Mouse (Mus musculus) limb, embryonic 15.5 days (tissue): Measurements from ENCODE around the gene Nod2. TPM values are rescaled to one million over a fixed set of nuclear protein-coding genes. Genes with fewer than 3 reads are reported as not detected.

Source experiments
- ATAC-seq: fragments of 200-750 bp; cut with Nextera tagmentation; 2 replicates; pipeline ENCODE4 v1.8.0; 2017; ENCODE audit warnings: low read depth, moderate TSS enrichment; ENCODE audit not compliant: insufficient number of reproducible peaks, low FRiP score, low TSS enrichment
- H3K27ac ChIP-seq: fragments of 300-500 bp; sonication (generic); 2 replicates; pipeline ENCODE4 v1.5.1; 2015; ENCODE audit warnings: moderate library complexity, mild to moderate bottlenecking, inconsistent platforms
- H3K27me3 ChIP-seq: fragments of 300-500 bp; sonication (generic); 2 replicates; pipeline ENCODE4 v1.6.1; 2015; ENCODE audit warnings: inconsistent platforms
- H3K36me3 ChIP-seq: fragments of 300-500 bp; sonication (generic); 2 replicates; pipeline ENCODE4 v1.6.1; 2015; ENCODE audit warnings: inconsistent platforms
- H3K4me1 ChIP-seq: fragments of 300-500 bp; sonication (generic); 2 replicates; pipeline ENCODE4 v1.6.1; 2015; ENCODE audit warnings: inconsistent platforms
- H3K4me2 ChIP-seq: fragments of 300-500 bp; sonication (generic); 2 replicates; pipeline ENCODE4 v1.6.1; 2015; ENCODE audit warnings: mild to moderate bottlenecking, inconsistent platforms
- H3K4me3 ChIP-seq: fragments of 300-500 bp; sonication (generic); 2 replicates; pipeline ENCODE4 v1.5.1; 2015; ENCODE audit warnings: mild to moderate bottlenecking, inconsistent platforms
- H3K9ac ChIP-seq: fragments of 300-500 bp; sonication (generic); 2 replicates; pipeline ENCODE4 v1.6.1; 2015; ENCODE audit warnings: inconsistent platforms
- H3K9me3 ChIP-seq: fragments of 300-500 bp; sonication (generic); 2 replicates; pipeline ENCODE4 v1.6.1; 2016; ENCODE audit warnings: inconsistent platforms
- WGBS: fragments of 180-500 bp; shearing (Covaris S2); methylation state at CpG from one replicate; pipeline ENCODE4 v1.1.7; 2015; 5-methylcytosine and 5-hydroxymethylcytosine counted together
- polyA plus RNA-seq: library from polyadenylated mRNA; unstranded; fragments of >200 nt; fragmentation: Nextera tagmentation; extraction: Ambion mirVana; gene quantifications from 2 replicates; pipeline ENCODE4 v1.2.1, GENCODE M21; 2015

Gene Nod2
- polyA plus RNA-seq, 1 experiment from 2014 or later = 0.23 TPM

- no peak for ATAC-seq
- Histone ChIP-seq H3K9me3 (no peaks in the 10 kb centered on the region), H3K4me1 (no peaks in the 10 kb centered on the region), H3K27me3 (no peaks in the 10 kb centered on the region), H3K9ac (no peak overlapping the region), H3K4me2 (no peak overlapping the region), H3K27ac (no peak overlapping the region), H3K4me3 (no peak overlapping the region), H3K36me3 (no peaks in the 10 kb centered on the region)
- 82% methylated on average over 19 of the region's 19 CpGs for WGBS
Observed at GRCm38 (mm10) chr8:88664947-88665346, 17.8 kb downstream of the Nod2 start.

GRCm38 (mm10) chr8:88666435-88666834 lies 19.3 kb downstream of the Nod2 start:
- no peak for ATAC-seq

GRCm38 (mm10) chr8:88668400-88669086 lies 21.4 kb downstream of the Nod2 start:
- Histone ChIP-seq H3K9ac (no peak overlapping the region), H3K27ac (no peak overlapping the region), H3K4me2 (no peak overlapping the region), H3K4me3 (no peak overlapping the region), H3K36me3 (no peaks in the 10 kb centered on the region), H3K4me1 (no peaks in the 10 kb centered on the region), H3K27me3 (no peaks in the 10 kb centered on the region), H3K9me3 (no peaks in the 10 kb centered on the region)
- WGBS = 70% methylated on average over 14 of the region's 14 CpGs
- ATAC-seq = no peak

More at GRCm38 (mm10) chr8:88666435-88666834, 19.3 kb downstream of the Nod2 start:
- Histone ChIP-seq H3K27me3 (no peaks in the 10 kb centered on the region), H3K4me1 (no peaks in the 10 kb centered on the region), H3K4me2 (no peak overlapping the region), H3K9me3 (no peaks in the 10 kb centered on the region), H3K27ac (no peak overlapping the region), H3K9ac (no peak overlapping the region), H3K4me3 (no peak overlapping the region), H3K36me3 (no peaks in the 10 kb centered on the region)
- WGBS = 47% methylated on average over 1 of the region's 1 CpGs

- 74% methylated on average over 6 of the region's 6 CpGs for WGBS
- no peaks in the 10 kb centered on the region for H3K9me3 ChIP-seq
- H3K27me3 ChIP-seq = no peaks in the 10 kb centered on the region
- H3K9ac ChIP-seq = no peak overlapping the region
- no peak overlapping the region for H3K4me3 ChIP-seq
- no peak overlapping the region for H3K4me2 ChIP-seq
- ATAC-seq = no peak
- no peaks in the 10 kb centered on the region for H3K4me1 ChIP-seq
- no peaks in the 10 kb centered on the region for H3K36me3 ChIP-seq
- H3K27ac ChIP-seq = no peak overlapping the region
Observed at GRCm38 (mm10) chr8:88670782-88671181, 23.7 kb downstream of the Nod2 start.

GRCm38 (mm10) chr8:88671575-88671974 lies 24.5 kb downstream of the Nod2 start:
- 65% methylated on average over 10 of the region's 10 CpGs for WGBS
- H3K36me3 ChIP-seq = no peaks in the 10 kb centered on the region
- no peak overlapping the region for H3K4me2 ChIP-seq
- no peaks in the 10 kb centered on the region for H3K4me1 ChIP-seq
- no peaks in the 10 kb centered on the region for H3K27me3 ChIP-seq
- H3K9ac ChIP-seq = no peak overlapping the region
- no peak overlapping the region for H3K27ac ChIP-seq
- no peak overlapping the region for H3K4me3 ChIP-seq
- no peaks in the 10 kb centered on the region for H3K9me3 ChIP-seq
- ATAC-seq = no peak

GRCm38 (mm10) chr8:88673859-88674258 lies 26.7 kb downstream of the Nod2 start:
- 54% methylated on average over 5 of the region's 5 CpGs for WGBS
- no peak overlapping the region for H3K4me3 ChIP-seq
- no peaks in the 10 kb centered on the region for H3K27me3 ChIP-seq
- no peaks in the 10 kb centered on the region for H3K36me3 ChIP-seq
- no peak overlapping the region for H3K9ac ChIP-seq
- no peaks in the 10 kb centered on the region for H3K4me1 ChIP-seq
- H3K9me3 ChIP-seq = no peaks in the 10 kb centered on the region
- no peak overlapping the region for H3K27ac ChIP-seq
- no peak overlapping the region for H3K4me2 ChIP-seq
- ATAC-seq = no peak

- no peaks in the 10 kb centered on the region for H3K27me3 ChIP-seq
- H3K9me3 ChIP-seq = no peaks in the 10 kb centered on the region
- H3K9ac ChIP-seq = no peak overlapping the region
- H3K4me1 ChIP-seq = no peaks in the 10 kb centered on the region
- H3K4me3 ChIP-seq = no peak overlapping the region
- no peak overlapping the region for H3K27ac ChIP-seq
- H3K36me3 ChIP-seq = no peaks in the 10 kb centered on the region
- whole genome bisulfite sequencing = 81% methylated on average over 12 of the region's 12 CpGs
- H3K4me2 ChIP-seq = no peak overlapping the region
- no peak for ATAC-seq
Observed at GRCm38 (mm10) chr8:88675372-88676165, 28.5 kb downstream of the Nod2 start.

- no peak overlapping the region for H3K27ac ChIP-seq
- 62% methylated on average over 8 of the region's 8 CpGs for WGBS
Observed at GRCm38 (mm10) chr8:88677071-88677470, 30.0 kb downstream of the Nod2 start.

GRCm38 (mm10) chr8:88680566-88680965 lies 33.5 kb downstream of the Nod2 start:
- Histone ChIP-seq H3K4me2 (no peak overlapping the region), H3K9ac (no peak overlapping the region), H3K27me3 (no peaks in the 10 kb centered on the region), H3K4me1 (no peaks in the 10 kb centered on the region), H3K9me3 (no peaks in the 10 kb centered on the region), H3K27ac (no peak overlapping the region), H3K36me3 (no peaks in the 10 kb centered on the region), H3K4me3 (no peak overlapping the region)
- ATAC-seq = no peak
- 89% methylated on average over 2 of the region's 2 CpGs for WGBS

More at GRCm38 (mm10) chr8:88677071-88677470, 30.0 kb downstream of the Nod2 start:
- no peak for ATAC-seq
- no peaks in the 10 kb centered on the region for H3K9me3 ChIP-seq
- no peak overlapping the region for H3K4me2 ChIP-seq
- H3K27me3 ChIP-seq = no peaks in the 10 kb centered on the region
- H3K36me3 ChIP-seq = no peaks in the 10 kb centered on the region
- no peaks in the 10 kb centered on the region for H3K4me1 ChIP-seq
- no peak overlapping the region for H3K4me3 ChIP-seq
- H3K9ac ChIP-seq = no peak overlapping the region

GRCm38 (mm10) chr8:88681046-88681445 lies 33.9 kb downstream of the Nod2 start:
- H3K27me3 ChIP-seq = no peaks in the 10 kb centered on the region
- no peaks in the 10 kb centered on the region for H3K9me3 ChIP-seq
- WGBS = 76% methylated on average over 8 of the region's 8 CpGs
- peaks cover 5% of the 10 kb centered on the region; the same call in 1 of the 2 replicates for H3K4me1 ChIP-seq
- H3K36me3 ChIP-seq = no peaks in the 10 kb centered on the region
- no peak for ATAC-seq
- no peak overlapping the region for H3K4me2 ChIP-seq
- no peak overlapping the region for H3K9ac ChIP-seq
- H3K27ac ChIP-seq = no peak overlapping the region
- H3K4me3 ChIP-seq = no peak overlapping the region

GRCm38 (mm10) chr8:88683656-88684289 lies 36.7 kb downstream of the Nod2 start:
- Histone ChIP-seq H3K36me3 (no peaks in the 10 kb centered on the region), H3K27ac (no peak overlapping the region), H3K27me3 (no peaks in the 10 kb centered on the region), H3K4me2 (no peak overlapping the region), H3K9ac (no peak overlapping the region), H3K4me1 (peaks cover 14% of the 10 kb centered on the region), H3K9me3 (no peaks in the 10 kb centered on the region), H3K4me3 (no peak overlapping the region)
- 79% methylated on average over 7 of the region's 7 CpGs for WGBS
- ATAC-seq = no peak
